Mouse (Mus musculus) cortical plate, adult 2 months (tissue): ENCODE results near the gene Selenon. TPM values are rescaled to one million over a fixed set of nuclear protein-coding genes. Genes with fewer than 3 reads are reported as not detected.

ENCODE experiments used
- H3K27ac ChIP-seq: fragments of 200-500 bp; 2 replicates; pipeline ENCODE4 v1.5.1; 2012; ENCODE audit warnings: low read length, control low read depth, inconsistent platforms; ENCODE audit not compliant: insufficient read depth
- H3K4me1 ChIP-seq: fragments of 200-500 bp; 2 replicates; pipeline ENCODE4 v1.6.1; 2011; ENCODE audit warnings: low read length; ENCODE audit not compliant: control insufficient read depth, insufficient read depth
- H3K4me3 ChIP-seq: fragments of 200-500 bp; 2 replicates; pipeline ENCODE4 v1.5.1; 2011; ENCODE audit warnings: mild to moderate bottlenecking, low read length, control low read depth; ENCODE audit not compliant: insufficient read depth
- CTCF ChIP-seq: fragments of 200-500 bp; IDR thresholded peaks from 2 replicates; pipeline ENCODE4 v1.5.1; 2011; ENCODE audit warnings: mild to moderate bottlenecking, control low read depth, low read length; ENCODE audit not compliant: insufficient read depth; ENCODE audit errors: extremely low read depth
- POLR2A ChIP-seq: fragments of 200-500 bp; IDR thresholded peaks from 2 replicates; pipeline ENCODE4 v1.6.1; 2011; ENCODE audit warnings: mild to moderate bottlenecking, low read length, control low read depth; ENCODE audit not compliant: insufficient read depth; ENCODE audit errors: extremely low read depth
- polyA plus RNA-seq: library from polyadenylated mRNA; depleted of rRNA; stranded (reverse); fragments of >200 nt; gene quantifications from 2 replicates; pipeline ENCODE4 v1.2.3, GENCODE M21; 2012; rRNA removed

Gene Selenon
- polyA plus RNA-seq, 1 experiment, result 19.0 TPM

DNA sequence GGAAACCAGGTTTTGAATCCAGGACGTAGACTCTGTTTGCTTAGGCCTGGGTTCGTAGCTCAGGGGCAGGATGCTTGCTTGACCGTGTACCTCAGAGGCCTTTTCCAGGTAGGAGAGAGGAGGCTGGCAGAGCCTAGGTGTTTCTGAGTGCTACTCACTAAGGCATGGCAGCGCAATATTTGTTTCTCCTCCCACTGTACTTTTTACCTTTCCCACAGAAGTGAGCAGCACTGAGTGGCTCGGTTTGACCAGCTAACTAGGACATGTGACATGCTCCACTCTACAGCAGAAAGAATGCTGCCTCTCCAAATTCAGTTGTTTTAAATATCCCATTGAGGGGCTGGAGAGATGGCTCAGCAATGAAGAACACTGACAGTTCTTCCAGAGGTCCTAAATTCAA lies 63.8 kb downstream of the Selenon start:
- Histone ChIP-seq H3K4me3 (no peak overlapping the region), H3K27ac (no peak overlapping the region), H3K4me1 (0 out of 2 replicates have a peak, but pooled peaks cover 4% of the 10 kb centered on the region)
- no peak for TF ChIP-seq CTCF
- no peak for TF ChIP-seq POLR2A

Other genes starting within 250 kb of the Selenon start
- gene Trim63, start 237.0 kb downstream of the Selenon start, polyA plus RNA-seq, result 0.17 and 0.19 TPM in 2 replicates
- gene Slc30a2, start 209.0 kb downstream of the Selenon start, polyA plus RNA-seq, result 0.02 and 0.06 TPM in 2 replicates
- gene Extl1, start 168.3 kb downstream of the Selenon start, polyA plus RNA-seq, result 49.2 and 52.7 TPM in 2 replicates
- 8.9 and 9.3 TPM in 2 replicates for gene Pafah2, start 155.8 kb downstream of the Selenon start, polyA plus RNA-seq
- gene Stmn1, start 83.8 kb downstream of the Selenon start, polyA plus RNA-seq, result 901 and 956 TPM in 2 replicates
- 78.7 and 81.5 TPM in 2 replicates for gene Paqr7, start 55.5 kb downstream of the Selenon start, polyA plus RNA-seq
- 0.23 and 0.31 TPM in 2 replicates for gene Aunip, start 41.2 kb downstream of the Selenon start, polyA plus RNA-seq
- 111 and 118 TPM in 2 replicates for gene Mtfr1l, start 16.8 kb downstream of the Selenon start, polyA plus RNA-seq
- 18.9 and 20.5 TPM in 2 replicates for gene Man1c1, start 152.1 kb upstream of the Selenon start, polyA plus RNA-seq
- gene Ldlrap1, start 215.9 kb upstream of the Selenon start, polyA plus RNA-seq, result 3.0 and 3.3 TPM in 2 replicates